Mouse (Mus musculus): ENCODE results near the gene Zfp704.

Zfp704 gene

GRCm38 (mm10) chr3:9609581-9610341 lies at the start of gene Zfp704:
Zfp704 (minus strand) TSS chr3:9610085.
- peak; percentile 81 for DNase-seq (ENCODE audit: low read depth, low spot score)

DNA sequence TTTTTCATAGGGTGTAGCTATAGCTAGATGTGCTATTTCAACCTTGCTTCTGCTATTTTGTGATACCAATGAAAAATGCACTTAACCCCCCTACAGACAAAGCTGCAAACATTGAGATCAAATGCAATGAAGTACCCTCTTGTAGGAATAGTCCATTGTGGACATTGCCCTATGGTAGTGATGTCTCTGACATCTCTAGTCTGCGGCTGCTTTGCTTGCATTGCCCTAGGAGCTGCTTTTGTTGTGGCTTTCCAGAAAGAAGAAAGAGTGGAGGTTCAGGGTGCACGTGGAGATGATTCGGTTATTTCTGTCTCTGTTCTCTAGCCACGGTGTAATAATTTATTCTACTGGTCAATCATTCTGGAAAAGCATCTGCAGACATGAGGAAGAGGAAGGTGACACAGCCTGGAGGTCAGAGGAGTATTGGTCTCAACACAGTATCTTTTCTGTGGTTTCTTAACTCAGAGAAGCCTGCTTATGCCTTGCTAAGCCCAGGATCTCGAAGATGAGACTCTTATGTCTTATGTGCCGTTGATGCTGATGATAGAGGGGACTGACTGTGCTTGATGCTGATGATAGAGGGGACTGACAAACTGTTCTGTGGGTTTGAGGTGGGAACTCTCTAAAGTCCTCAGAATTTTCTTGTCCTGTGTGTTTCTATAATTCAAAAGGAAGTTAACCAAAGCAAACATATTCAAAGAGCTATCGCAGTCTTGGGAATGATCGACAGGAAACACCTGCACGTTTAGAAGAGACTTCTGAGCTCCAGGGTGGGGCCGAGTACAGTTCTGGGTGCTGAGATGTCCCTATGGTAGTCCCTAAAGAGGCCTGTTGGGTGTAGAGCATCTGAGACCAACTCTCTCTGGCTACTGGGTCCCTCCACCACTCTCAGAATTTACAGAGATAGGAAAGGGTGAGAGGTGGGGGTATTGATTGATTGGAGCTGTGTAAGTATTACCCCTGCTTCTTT lies 23.4 kb upstream of the Zfp704 start:
- DNase-seq (ENCODE audit: low read depth, low spot score) = no peak

DNA sequence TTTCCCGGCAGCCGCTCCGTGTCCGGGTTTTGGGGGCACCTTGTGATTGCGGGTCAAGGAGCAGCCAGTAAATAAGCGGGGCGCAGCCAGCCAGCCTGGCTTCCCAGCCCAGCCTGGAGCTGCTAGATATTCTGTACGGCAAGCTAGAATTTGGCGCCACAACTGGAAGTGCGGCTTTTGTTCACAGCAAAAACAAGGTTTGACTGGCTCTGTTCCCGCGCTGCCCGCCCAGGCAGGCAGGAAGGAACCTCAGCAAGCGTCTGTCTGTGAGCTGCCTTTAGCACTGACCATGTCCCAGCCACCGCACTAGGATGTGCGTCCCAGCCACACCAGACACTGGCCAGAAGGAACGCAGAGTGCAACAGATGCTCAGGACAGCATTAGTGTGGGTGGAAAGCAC lies 20.1 kb upstream of the Zfp704 start:
- no peak for DNase-seq (ENCODE audit: low read depth, low spot score)

DNA sequence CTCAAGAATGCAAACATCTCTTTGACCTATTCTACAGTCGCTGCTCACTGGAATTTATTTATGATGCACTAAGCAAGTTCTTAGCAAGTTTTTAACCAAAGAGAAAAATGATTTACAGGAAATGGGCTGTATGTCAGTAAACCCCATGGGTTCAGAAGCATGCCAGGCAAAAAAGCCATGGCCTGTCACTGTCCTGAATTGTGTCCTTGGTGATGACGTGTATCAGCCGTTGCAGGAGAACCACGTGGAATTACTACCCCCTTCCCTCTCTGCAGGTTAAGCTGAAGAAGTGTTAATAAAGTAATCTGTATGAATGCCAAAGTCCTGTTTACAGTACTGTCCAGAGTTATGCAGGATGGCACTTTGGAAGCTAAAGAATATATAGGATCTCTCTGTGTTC lies 18.2 kb upstream of the Zfp704 start:
- DNase-seq (ENCODE audit: low read depth, low spot score) = no peak

DNA sequence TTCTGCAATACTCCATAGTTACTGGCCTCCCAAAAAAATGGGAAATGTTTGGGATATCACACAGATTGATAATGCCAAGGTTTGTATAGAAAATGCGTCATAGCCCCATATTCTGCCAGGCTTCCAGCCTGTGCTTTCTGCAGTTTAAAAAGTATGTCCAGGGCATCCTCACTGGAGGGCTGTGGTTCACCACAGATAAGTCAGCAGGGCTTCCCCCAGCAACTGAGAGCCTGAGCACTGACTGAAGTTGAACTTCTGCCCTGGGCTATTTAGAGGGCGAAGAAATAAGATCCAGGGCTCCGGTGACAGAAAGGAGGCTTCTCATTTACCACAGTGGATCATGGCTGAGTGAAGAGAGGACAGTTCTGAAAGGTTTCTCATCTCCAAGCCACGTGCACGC lies 16.3 kb upstream of the Zfp704 start:
- DNase-seq (ENCODE audit: low read depth, low spot score) = no peak

- no peak for DNase-seq (ENCODE audit: low read depth, low spot score)
Measured at GRCm38 (mm10) chr3:9620611-9621010, 10.7 kb upstream of the Zfp704 start.

- DNase-seq (ENCODE audit: low read depth, low spot score) = no peak
Measured at GRCm38 (mm10) chr3:9619562-9620275, 9.8 kb upstream of the Zfp704 start.

GRCm38 (mm10) chr3:9617101-9617500 lies 7.2 kb upstream of the Zfp704 start:
- no peak for DNase-seq (ENCODE audit: low read depth, low spot score)

DNA sequence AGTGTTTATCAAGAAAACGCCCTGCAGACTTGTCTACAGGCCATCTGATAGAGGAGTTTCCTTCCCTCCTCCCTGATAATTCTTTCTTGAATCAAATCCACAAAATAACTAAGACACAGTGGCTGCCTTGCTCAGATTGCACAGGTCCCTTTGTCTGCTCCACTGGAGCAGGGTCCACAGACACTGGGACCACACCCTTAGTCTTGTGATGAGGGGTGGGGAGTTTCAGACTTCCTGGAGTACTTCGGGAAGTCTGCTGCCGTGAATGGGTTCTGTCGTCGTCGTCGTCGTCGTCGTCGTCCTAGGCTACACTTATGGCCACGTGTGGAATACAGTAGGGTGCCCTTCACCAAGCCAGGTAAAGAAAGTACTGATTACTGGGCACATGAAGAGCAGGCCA lies 4.8 kb upstream of the Zfp704 start:
- no peak for DNase-seq (ENCODE audit: low read depth, low spot score)

GRCm38 (mm10) chr3:9614011-9614410 lies 4.1 kb upstream of the Zfp704 start:
- no peak for DNase-seq (ENCODE audit: low read depth, low spot score)

- no peak for DNase-seq (ENCODE audit: low read depth, low spot score)
Measured at GRCm38 (mm10) chr3:9611226-9611625, 1.3 kb upstream of the Zfp704 start.

DNA sequence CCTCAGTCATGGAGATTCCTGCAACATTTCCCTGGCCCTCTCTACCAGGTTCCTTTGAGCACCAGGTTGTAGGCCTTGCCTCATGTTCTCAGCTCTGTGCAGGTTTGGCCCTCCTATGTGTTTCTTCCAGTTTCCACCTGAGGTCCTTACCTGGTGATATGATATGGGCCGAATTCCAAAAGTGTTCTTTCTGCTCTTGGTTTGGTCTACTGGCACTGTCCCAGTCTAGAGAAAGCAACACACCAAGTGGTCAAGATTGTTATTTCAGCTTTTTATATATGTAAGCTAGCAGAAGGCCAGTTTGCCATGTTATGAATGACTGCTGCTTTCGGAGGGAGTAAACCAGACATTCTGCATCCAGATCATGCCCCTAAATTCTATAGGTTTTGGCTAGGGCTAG lies 541 bp upstream of the Zfp704 start:
- no peak for DNase-seq (ENCODE audit: low read depth, low spot score)

GRCm38 (mm10) chr3:9608906-9609580 lies 842 bp downstream of the Zfp704 start:
- no peak for DNase-seq (ENCODE audit: low read depth, low spot score)

GRCm38 (mm10) chr3:9608441-9608905 lies 1.4 kb downstream of the Zfp704 start:
- DNase-seq (ENCODE audit: low read depth, low spot score) = no peak

DNA sequence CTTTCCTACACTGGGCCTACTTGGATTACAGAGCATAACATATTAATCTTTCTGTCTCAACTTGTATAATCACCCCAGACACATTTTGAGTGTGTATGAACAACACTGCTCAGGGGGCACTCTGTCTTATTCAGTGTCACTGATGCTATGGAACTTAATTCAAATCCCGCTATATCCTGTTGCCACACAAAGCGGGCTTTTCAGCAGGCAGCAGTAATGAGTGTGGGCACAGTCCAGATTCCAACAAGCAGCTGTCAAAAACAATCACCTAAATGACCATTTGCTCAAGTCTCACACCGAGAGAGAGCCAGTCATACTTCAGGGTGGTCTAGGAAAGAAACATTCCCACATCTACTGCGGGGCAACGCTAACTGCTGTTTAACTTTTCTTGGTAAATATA lies 2.2 kb downstream of the Zfp704 start:
- no peak for DNase-seq (ENCODE audit: low read depth, low spot score)

GRCm38 (mm10) chr3:9605784-9606706 lies 3.8 kb downstream of the Zfp704 start:
- no peak for DNase-seq (ENCODE audit: low read depth, low spot score)

GRCm38 (mm10) chr3:9604941-9605340 lies 4.9 kb downstream of the Zfp704 start:
- no peak for DNase-seq (ENCODE audit: low read depth, low spot score)

- DNase-seq (ENCODE audit: low read depth, low spot score) = no peak
Measured at GRCm38 (mm10) chr3:9603866-9604265, 6.0 kb downstream of the Zfp704 start.

GRCm38 (mm10) chr3:9600577-9600976 lies 9.3 kb downstream of the Zfp704 start:
- no peak for DNase-seq (ENCODE audit: low read depth, low spot score)

- no peak for DNase-seq (ENCODE audit: low read depth, low spot score)
Measured at GRCm38 (mm10) chr3:9599738-9600410, 10.0 kb downstream of the Zfp704 start.

All from retina, postnatal 7 days (tissue).